Mouse (Mus musculus): Measurements from ENCODE around the gene Krtap13-1. TPM values are rescaled to one million over a fixed set of nuclear protein-coding genes. Genes with fewer than 3 reads are reported as not detected.

The Krtap13-1 gene
- total and polyA plus RNA-seq, 2 experiments from 2014 or later = not detected

DNA sequence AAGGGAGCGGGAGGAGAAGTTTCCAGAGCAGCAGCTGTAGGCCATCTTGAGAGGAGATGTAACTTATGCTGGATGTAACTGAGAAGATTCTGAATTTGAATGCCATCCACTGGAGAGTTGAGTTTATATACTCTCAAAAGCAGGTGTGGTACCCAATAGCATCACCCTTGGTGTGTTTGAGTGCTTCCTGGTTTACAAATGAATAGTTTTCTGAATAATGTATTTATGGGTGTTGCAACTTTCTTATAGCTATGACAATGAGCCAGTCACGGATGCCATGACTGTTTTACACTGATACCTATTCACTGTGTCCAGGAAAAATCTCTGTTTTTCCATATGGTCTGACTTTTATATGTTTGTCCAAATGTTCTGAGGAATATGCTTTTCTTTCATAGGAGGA, 45.4 kb downstream of the Krtap13-1 start, which contains the start of gene 2310057N15Rik:
2310057N15Rik (minus strand) TSS at position 101 of the 400 bp plus-strand sequence.
- no peak within 1 kb of the TSS for H3K4me2 ChIP-seq (ENCODE audit: low read depth, low read length)
- no peak within 1 kb of the TSS for H3K27ac ChIP-seq
- no peak within 1 kb of the TSS for H3K4me3 ChIP-seq (ENCODE audit: low read length)
- no peaks in the 10 kb centered on the region for H3K9me3 ChIP-seq (ENCODE audit: low read length)
- H3K9ac ChIP-seq (replicated peaks; ENCODE audit: low read length) = no peak within 1 kb of the TSS
- no peaks in the 10 kb centered on the region for H3K36me3 ChIP-seq (ENCODE audit: insufficient read depth, low read length)
- TF ChIP-seq CTCF (IDR thresholded peaks at IDR 0.05; ENCODE audit: low read depth) = no peak
- ATAC-seq = no peak
- no peak for DNase-seq (ENCODE audit: low spot score)
- H3K4me1 ChIP-seq (ENCODE audit: insufficient read depth, low read length) = no peaks in the 10 kb centered on the region
- no peaks in the 10 kb centered on the region for H3K27me3 ChIP-seq (ENCODE audit: insufficient read depth, low read length)
- WGBS = 91% methylated on average over 2 of the region's 2 CpGs

DNA sequence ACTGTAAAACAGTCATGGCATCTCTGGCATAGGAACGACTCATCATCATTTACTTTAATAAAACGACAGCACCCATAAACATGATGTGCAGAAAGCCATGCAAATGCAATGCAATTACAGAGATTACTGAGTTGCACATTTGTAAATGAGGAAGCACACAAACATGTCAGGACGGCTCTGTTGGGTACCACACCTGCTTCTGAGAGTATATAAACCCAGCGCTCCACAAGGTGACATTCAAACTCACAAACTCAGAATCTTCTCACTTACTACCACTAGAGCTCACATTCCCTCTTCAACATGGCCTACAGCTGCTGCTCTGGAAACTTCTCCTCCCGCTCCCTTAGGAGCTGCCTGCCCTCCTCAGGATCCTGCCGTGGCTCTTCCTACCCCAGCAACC, 48.9 kb downstream of the Krtap13-1 start, which contains the start of gene Gm5965:
Gm5965 (plus strand) TSS at position 301 of the 400 bp plus-strand sequence.
- WGBS = 94% methylated on average over 5 of the region's 6 CpGs
- H3K36me3 ChIP-seq (ENCODE audit: insufficient read depth, low read length) = no peaks in the 10 kb centered on the region
- H3K4me2 ChIP-seq (ENCODE audit: low read depth, low read length) = no peak within 1 kb of the TSS
- no peak for ATAC-seq
- no peaks in the 10 kb centered on the region for H3K9me3 ChIP-seq (ENCODE audit: low read length)
- H3K4me1 ChIP-seq (ENCODE audit: insufficient read depth, low read length) = no peaks in the 10 kb centered on the region
- no peak within 1 kb of the TSS for H3K27ac ChIP-seq
- no peak within 1 kb of the TSS for H3K9ac ChIP-seq (replicated peaks; ENCODE audit: low read length)
- TF ChIP-seq CTCF (IDR thresholded peaks at IDR 0.05; ENCODE audit: low read depth) = no peak
- no peak within 1 kb of the TSS for H3K4me3 ChIP-seq (ENCODE audit: low read length)
- no peaks in the 10 kb centered on the region for H3K27me3 ChIP-seq (ENCODE audit: insufficient read depth, low read length)
- DNase-seq (ENCODE audit: low spot score) = no peak

Other genes with a start within 250 kb of the Krtap13-1 start
- gene Cldn17, start 221.9 kb upstream of the Krtap13-1 start, total RNA-seq (2014; rRNA removed) = not detected in 2 replicates
- gene Cldn17, start 221.9 kb upstream of the Krtap13-1 start, polyA plus RNA-seq (2015; fragmentation: Nextera tagmentation; extraction: Ambion mirVana) = not detected in 2 replicates
- gene Cldn8, start 165.7 kb upstream of the Krtap13-1 start, total RNA-seq (2014; rRNA removed) = not detected in 2 replicates
- gene Cldn8, start 165.7 kb upstream of the Krtap13-1 start, polyA plus RNA-seq (2015; fragmentation: Nextera tagmentation; extraction: Ambion mirVana) = not detected in 2 replicates
- not detected in 2 replicates for gene Krtap24-1, start 116.6 kb upstream of the Krtap13-1 start, total RNA-seq (2014; rRNA removed)
- not detected in 2 replicates for gene Krtap24-1, start 116.6 kb upstream of the Krtap13-1 start, polyA plus RNA-seq (2015; fragmentation: Nextera tagmentation; extraction: Ambion mirVana)
- not detected in 2 replicates for gene 2310079G19Rik, start 101.2 kb upstream of the Krtap13-1 start, total RNA-seq (2014; rRNA removed)
- not detected in 2 replicates for gene 2310079G19Rik, start 101.2 kb upstream of the Krtap13-1 start, polyA plus RNA-seq (2015; fragmentation: Nextera tagmentation; extraction: Ambion mirVana)
- gene Krtap26-1, start 81.1 kb upstream of the Krtap13-1 start, total RNA-seq (2014; rRNA removed) = not detected in 2 replicates
- not detected in 2 replicates for gene Krtap26-1, start 81.1 kb upstream of the Krtap13-1 start, polyA plus RNA-seq (2015; fragmentation: Nextera tagmentation; extraction: Ambion mirVana)
- not detected in 2 replicates for gene Krtap27-1, start 57.2 kb upstream of the Krtap13-1 start, total RNA-seq (2014; rRNA removed)
- gene Krtap27-1, start 57.2 kb upstream of the Krtap13-1 start, polyA plus RNA-seq (2015; fragmentation: Nextera tagmentation; extraction: Ambion mirVana) = not detected in 2 replicates
- gene 2310061N02Rik, start 20.9 kb upstream of the Krtap13-1 start, total RNA-seq (2014; rRNA removed) = not detected in 2 replicates
- not detected in 2 replicates for gene 2310061N02Rik, start 20.9 kb upstream of the Krtap13-1 start, polyA plus RNA-seq (2015; fragmentation: Nextera tagmentation; extraction: Ambion mirVana)
- gene Krtap13, start 22.8 kb downstream of the Krtap13-1 start, total RNA-seq (2014; rRNA removed) = not detected in 2 replicates
- gene Krtap13, start 22.8 kb downstream of the Krtap13-1 start, polyA plus RNA-seq (2015; fragmentation: Nextera tagmentation; extraction: Ambion mirVana) = not detected in 2 replicates
- gene 2310034C09Rik, start 30.0 kb downstream of the Krtap13-1 start, total RNA-seq (2014; rRNA removed) = not detected in 2 replicates
- gene 2310034C09Rik, start 30.0 kb downstream of the Krtap13-1 start, polyA plus RNA-seq (2015; fragmentation: Nextera tagmentation; extraction: Ambion mirVana) = not detected in 2 replicates
- gene 2310057N15Rik, start 45.3 kb downstream of the Krtap13-1 start, total RNA-seq (2014; rRNA removed) = not detected in 2 replicates
- gene 2310057N15Rik, start 45.3 kb downstream of the Krtap13-1 start, polyA plus RNA-seq (2015; fragmentation: Nextera tagmentation; extraction: Ambion mirVana) = not detected in 2 replicates
- not detected in 2 replicates for gene Gm5965, start 49.0 kb downstream of the Krtap13-1 start, total RNA-seq (2014; rRNA removed)
- not detected in 2 replicates for gene Gm5965, start 49.0 kb downstream of the Krtap13-1 start, polyA plus RNA-seq (2015; fragmentation: Nextera tagmentation; extraction: Ambion mirVana)
- not detected in 2 replicates for gene Gm20741, start 83.4 kb downstream of the Krtap13-1 start, total RNA-seq (2014; rRNA removed)
- not detected in 2 replicates for gene Gm20741, start 83.4 kb downstream of the Krtap13-1 start, polyA plus RNA-seq (2015; fragmentation: Nextera tagmentation; extraction: Ambion mirVana)
- gene Krtap15, start 91.4 kb downstream of the Krtap13-1 start, total RNA-seq (2014; rRNA removed) = not detected in 2 replicates
- gene Krtap15, start 91.4 kb downstream of the Krtap13-1 start, polyA plus RNA-seq (2015; fragmentation: Nextera tagmentation; extraction: Ambion mirVana) = not detected in 2 replicates
- not detected in 2 replicates for gene Krtap14, start 97.3 kb downstream of the Krtap13-1 start, total RNA-seq (2014; rRNA removed)
- gene Krtap14, start 97.3 kb downstream of the Krtap13-1 start, polyA plus RNA-seq (2015; fragmentation: Nextera tagmentation; extraction: Ambion mirVana) = not detected in 2 replicates
- gene Krtap19-1, start 140.5 kb downstream of the Krtap13-1 start, total RNA-seq (2014; rRNA removed) = not detected in 2 replicates
- not detected in 2 replicates for gene Krtap19-1, start 140.5 kb downstream of the Krtap13-1 start, polyA plus RNA-seq (2015; fragmentation: Nextera tagmentation; extraction: Ambion mirVana)
- not detected in 2 replicates for gene Krtap19-2, start 145.4 kb downstream of the Krtap13-1 start, total RNA-seq (2014; rRNA removed)
- gene Krtap19-2, start 145.4 kb downstream of the Krtap13-1 start, polyA plus RNA-seq (2015; fragmentation: Nextera tagmentation; extraction: Ambion mirVana) = not detected in 2 replicates
- gene Krtap19-3, start 149.2 kb downstream of the Krtap13-1 start, total RNA-seq (2014; rRNA removed) = not detected in 2 replicates
- not detected in 2 replicates for gene Krtap19-3, start 149.2 kb downstream of the Krtap13-1 start, polyA plus RNA-seq (2015; fragmentation: Nextera tagmentation; extraction: Ambion mirVana)
- not detected in 2 replicates for gene Krtap19-4, start 156.2 kb downstream of the Krtap13-1 start, total RNA-seq (2014; rRNA removed)
- gene Krtap19-4, start 156.2 kb downstream of the Krtap13-1 start, polyA plus RNA-seq (2015; fragmentation: Nextera tagmentation; extraction: Ambion mirVana) = not detected in 2 replicates
- not detected in 2 replicates for gene Krtap19-5, start 167.6 kb downstream of the Krtap13-1 start, total RNA-seq (2014; rRNA removed)
- not detected in 2 replicates for gene Krtap19-5, start 167.6 kb downstream of the Krtap13-1 start, polyA plus RNA-seq (2015; fragmentation: Nextera tagmentation; extraction: Ambion mirVana)
- gene Krtap19-9b, start 203.4 kb downstream of the Krtap13-1 start, total RNA-seq (2014; rRNA removed) = not detected in 2 replicates
- not detected in 2 replicates for gene Krtap19-9b, start 203.4 kb downstream of the Krtap13-1 start, polyA plus RNA-seq (2015; fragmentation: Nextera tagmentation; extraction: Ambion mirVana)
- not detected in 2 replicates for gene Krtap16-3, start 234.0 kb downstream of the Krtap13-1 start, total RNA-seq (2014; rRNA removed)
- not detected in 2 replicates for gene Krtap16-3, start 234.0 kb downstream of the Krtap13-1 start, polyA plus RNA-seq (2015; fragmentation: Nextera tagmentation; extraction: Ambion mirVana)